Mouse (Mus musculus) c-Kit-positive CD71-positive TER-119-positive erythroid progenitor cells, embryonic 14.5 days (primary cell): ENCODE measurements around the gene Ccdc93.

Source experiments
- DNase-seq: peaks from one replicate; pipeline ENCODE4 v3.0.0-alpha.2; 2013; ENCODE audit warnings: low spot score

The Ccdc93 gene

DNA sequence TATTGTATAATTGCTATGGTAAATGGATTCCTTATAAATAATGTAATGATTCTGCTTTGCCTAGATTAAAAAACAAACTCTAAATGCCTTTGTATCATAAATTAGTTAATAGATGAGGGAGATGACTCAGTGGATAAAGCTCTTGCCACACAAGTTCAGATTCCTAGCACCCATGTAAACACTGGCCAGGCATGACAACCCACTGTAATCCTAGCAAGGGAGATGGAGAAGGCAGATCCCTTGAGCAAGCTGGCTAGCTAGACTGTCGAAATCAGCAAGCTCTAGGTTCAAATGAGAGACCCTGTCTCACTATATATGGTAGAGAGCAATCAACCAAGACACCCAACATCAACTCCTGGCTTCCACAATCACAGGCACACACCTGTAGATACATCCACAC lies 87.8 kb downstream of the Ccdc93 start:
- no peak for DNase-seq

DNA sequence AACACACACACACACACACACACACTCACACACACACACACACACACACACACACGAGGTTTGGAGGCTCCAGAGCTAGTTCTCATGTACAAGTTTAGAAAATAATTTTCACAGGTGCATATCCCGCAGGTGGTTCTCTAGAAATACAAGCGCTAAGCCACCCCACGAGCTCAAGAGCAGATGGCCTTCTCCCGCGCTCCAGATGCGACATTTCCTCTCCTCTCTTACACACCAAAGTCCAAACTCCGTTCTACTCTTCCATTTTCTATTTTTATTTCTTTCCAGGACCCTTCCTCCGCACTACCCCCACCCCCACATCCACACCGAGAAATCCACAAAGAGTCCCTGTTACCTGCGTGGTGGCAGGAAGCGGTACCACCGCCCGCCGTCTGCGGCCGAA lies 96.2 kb downstream of the Ccdc93 start:
- DNase-seq: no peak

DNA sequence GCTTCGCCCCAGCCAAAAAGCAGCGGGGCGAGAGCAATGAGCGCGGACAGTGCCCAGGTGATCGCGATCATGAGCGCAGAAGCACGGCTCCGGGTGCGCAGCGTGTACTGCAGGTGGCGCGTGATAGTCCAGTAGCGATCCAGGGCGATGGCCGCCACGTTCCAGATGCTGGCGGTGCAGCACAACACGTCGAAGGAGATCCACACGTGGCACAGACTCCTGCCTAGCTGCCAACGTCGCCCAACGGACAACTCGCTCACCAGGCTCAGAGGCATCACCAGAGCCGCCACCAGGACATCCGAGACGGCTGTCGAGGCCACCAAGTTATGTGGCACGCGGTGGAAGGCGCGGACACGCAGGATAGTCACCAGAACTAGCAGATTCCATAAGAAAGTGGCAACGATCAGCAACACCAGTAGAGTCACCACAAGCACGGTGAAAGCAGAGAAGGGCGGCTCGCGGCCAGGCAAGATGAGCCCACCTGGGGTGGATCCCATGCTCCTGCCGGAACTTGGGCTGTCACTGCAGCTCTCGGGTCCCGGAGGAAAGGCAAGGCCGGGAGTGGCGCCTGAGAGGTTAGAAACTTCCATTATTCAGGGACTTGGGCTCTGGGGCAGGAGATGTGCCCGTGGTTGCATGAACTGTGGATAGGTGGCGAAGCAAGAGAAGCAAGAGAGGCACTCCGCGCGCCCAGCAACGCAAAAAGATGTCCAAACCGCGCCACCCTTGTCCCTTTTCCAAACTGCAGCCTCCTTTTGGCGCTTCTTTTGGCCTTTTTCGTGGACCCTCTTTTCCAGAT lies 97.0 kb downstream of the Ccdc93 start:
- no peak for DNase-seq

- DNase-seq: no peak
Measured at GRCm38 (mm10) chr1:121528399-121528720, 97.5 kb downstream of the Ccdc93 start, which contains the start of gene Htr5b. TSS of gene Htr5b (minus strand) at chr1:121528465.

- DNase-seq: no peak
Measured at GRCm38 (mm10) chr1:121529286-121529685, 98.4 kb downstream of the Ccdc93 start.

- DNase-seq: no peak
Measured at GRCm38 (mm10) chr1:121531439-121531838, 100.6 kb downstream of the Ccdc93 start.

- no peak for DNase-seq
Measured at GRCm38 (mm10) chr1:121540361-121540760, 109.5 kb downstream of the Ccdc93 start.

- no peak for DNase-seq
Measured at GRCm38 (mm10) chr1:121546844-121547243, 116.0 kb downstream of the Ccdc93 start.

DNA sequence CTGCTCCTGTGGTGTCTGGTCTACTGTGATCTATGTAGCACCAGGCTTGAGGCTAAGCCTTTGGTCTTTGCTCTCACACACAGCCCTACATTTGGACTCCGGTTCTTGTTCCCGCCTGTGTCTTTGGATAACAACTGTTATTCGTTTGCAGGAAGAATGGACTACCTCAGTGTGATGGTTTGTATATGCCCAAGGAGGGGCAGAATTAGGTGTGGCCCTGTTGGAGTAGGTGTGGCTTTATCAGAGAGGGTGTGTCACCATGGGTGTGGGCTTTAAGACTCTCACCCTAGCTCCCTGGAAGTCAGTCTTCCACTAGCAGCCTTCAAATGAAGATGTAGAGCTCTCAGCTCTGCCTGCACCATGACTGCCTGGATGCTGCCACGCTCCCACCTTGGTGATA lies 117.8 kb downstream of the Ccdc93 start:
- DNase-seq: no peak

- DNase-seq: no peak
Measured at GRCm38 (mm10) chr1:121549456-121549855, 118.6 kb downstream of the Ccdc93 start.

DNA sequence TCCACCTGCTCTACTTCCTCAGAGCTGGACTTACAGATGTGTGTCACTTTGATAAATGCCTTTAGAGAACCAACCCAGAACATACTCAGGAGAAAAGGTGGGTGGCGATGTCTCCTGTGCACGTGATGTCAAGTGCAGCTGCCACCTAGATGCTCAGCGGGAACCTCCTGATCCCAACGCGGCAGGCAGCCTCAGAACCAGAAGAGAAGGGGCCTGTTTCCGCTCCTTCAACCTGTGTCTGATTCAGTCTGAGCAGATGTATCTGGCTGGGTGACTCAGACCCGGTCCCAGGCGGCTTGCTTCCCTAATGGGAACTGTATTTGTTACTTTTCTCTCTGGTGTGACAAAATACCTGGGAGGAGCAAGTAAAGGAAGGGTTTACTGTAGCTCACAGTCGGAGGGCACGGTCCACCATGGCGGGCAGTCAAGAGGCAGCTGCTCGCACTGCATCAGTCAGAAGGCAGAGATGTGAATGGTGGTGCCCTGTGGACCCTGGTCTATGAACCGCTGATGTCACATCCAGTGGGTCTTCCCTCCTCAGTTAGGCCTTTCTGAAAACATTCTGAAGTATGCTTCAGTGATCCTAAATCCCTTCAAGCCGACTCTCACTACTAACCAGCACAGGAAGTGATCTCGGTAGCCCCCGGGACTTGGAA lies 120.1 kb downstream of the Ccdc93 start:
- DNase-seq: no peak

- no peak for DNase-seq
Measured at GRCm38 (mm10) chr1:121551457-121551835, 120.6 kb downstream of the Ccdc93 start.
